Mouse (Mus musculus): ENCODE results near the gene Stmn3. TPM values are rescaled to one million over a fixed set of nuclear protein-coding genes. Genes with fewer than 3 reads are reported as not detected.

Stmn3 gene
- total and polyA plus RNA-seq, 3 experiments = not detected

DNA sequence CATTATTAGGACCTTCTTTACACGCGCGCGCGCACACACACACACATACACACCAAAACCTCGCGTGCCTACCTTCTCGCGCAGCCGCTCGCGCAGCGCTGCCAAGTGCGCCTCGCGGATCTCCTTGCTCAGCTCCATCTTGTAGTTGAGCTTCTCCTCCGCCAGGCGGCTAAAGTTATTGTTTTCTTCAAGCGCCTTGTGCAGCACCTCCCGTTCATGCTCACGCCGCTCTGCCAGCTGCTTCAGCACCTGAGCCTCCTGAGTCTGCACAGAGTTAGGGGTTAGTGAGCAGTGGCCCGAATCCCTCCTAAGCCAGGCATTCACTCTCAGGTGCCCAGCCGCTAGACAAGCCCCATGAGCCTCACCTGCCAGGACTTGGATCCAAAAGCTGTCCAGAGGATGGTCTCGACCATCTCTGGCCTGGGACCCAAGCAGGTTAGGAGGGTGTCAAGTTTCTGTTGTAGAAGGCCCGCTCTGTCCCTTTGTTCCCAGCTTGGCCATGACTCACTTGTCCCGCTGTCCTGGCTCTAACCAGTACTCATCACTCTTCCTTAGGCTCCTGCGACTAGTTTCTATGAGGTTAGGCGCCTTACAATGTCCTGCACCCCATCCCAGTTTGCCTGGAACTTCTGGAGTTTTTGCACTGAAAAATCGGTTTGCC is 7.0 kb downstream of the Stmn3 start:
- Histone ChIP-seq H3K79me2 (ENCODE audit: control insufficient read depth, insufficient read depth, low read length, poor library complexity) (no peaks in the 10 kb centered on the region), H3K36me3 (ENCODE audit: control insufficient read depth in 1 of 2, insufficient read depth in 2 of 2, low read length in 2 of 2) (no peaks in the 10 kb centered on the region), H3K9ac (ENCODE audit: control insufficient read depth, low read depth, low read length, poor library complexity, severe bottlenecking) (no peak overlapping the region), H3K27ac (ENCODE audit: control insufficient read depth, low read depth, low read length) (no peak overlapping the region), H3K4me3 (ENCODE audit: control insufficient read depth in 1 of 2, insufficient read depth in 1 of 2, low read depth in 2 of 2, low read length in 2 of 2) (no peak overlapping the region), H3K27me3 (ENCODE audit: control insufficient read depth in 1 of 2, insufficient read depth in 2 of 2, low read length in 2 of 2) (peaks cover 0 to 2% of the 10 kb centered on the region in 2 experiments; a peak in 1 of 4 replicates), H3K4me1 (ENCODE audit: control insufficient read depth in 1 of 2, insufficient read depth in 2 of 2, low read length in 2 of 2) (no peaks in the 10 kb centered on the region), H3K9me3 (replicated peaks; ENCODE audit: insufficient read depth, low read length) (no peaks in the 10 kb centered on the region)
- TF ChIP-seq MYC (IDR thresholded peaks at IDR 0.05; ENCODE audit: low read depth, low read length) (no peak), MXI1 (IDR thresholded peaks at IDR 0.05; ENCODE audit: low read depth, low read length) (no peak), MEF2A (IDR thresholded peaks at IDR 0.05; ENCODE audit: extremely low read depth, insufficient replicate concordance, low read depth, low read length, poor library complexity, severe bottlenecking) (no peak), JUND (IDR thresholded peaks at IDR 0.05; ENCODE audit: low read depth, low read length) (no peak), CHD1 (IDR thresholded peaks at IDR 0.05; ENCODE audit: low read depth, low read length) (no peak), HCFC1 (IDR thresholded peaks at IDR 0.05; ENCODE audit: low read depth, low read length) (no peak), GATA1 (IDR thresholded peaks at IDR 0.05; ENCODE audit: low read depth, low read length) (no peak), USF2 (IDR thresholded peaks at IDR 0.05; ENCODE audit: borderline replicate concordance in 1 of 2, insufficient read depth in 1 of 2, low read depth in 1 of 2, low read length in 2 of 2) (no peak), TBP (IDR thresholded peaks at IDR 0.05; ENCODE audit: low read depth, low read length) (no peak), USF1 (IDR thresholded peaks at IDR 0.05; ENCODE audit: low read depth, low read length) (no peak), RCOR1 (IDR thresholded peaks at IDR 0.05; ENCODE audit: low read depth, low read length) (no peak), RAD21 (IDR thresholded peaks at IDR 0.05; ENCODE audit: low read depth, low read length) (no peak), ZNF384 (IDR thresholded peaks at IDR 0.05; ENCODE audit: low read depth, low read length) (no peak), ELF1 (IDR thresholded peaks at IDR 0.05; ENCODE audit: low read depth, low read length) (no peak), MAFK (IDR thresholded peaks at IDR 0.05; ENCODE audit: borderline replicate concordance, low read depth, low read length) (no peak), MAZ (IDR thresholded peaks at IDR 0.05; ENCODE audit: low read depth, low read length) (no peak), GABPA (IDR thresholded peaks at IDR 0.05; ENCODE audit: low read depth, low read length) (no peak), TCF12 (IDR thresholded peaks at IDR 0.05; ENCODE audit: low read depth, low read length) (no peak), MAX (IDR thresholded peaks at IDR 0.05; ENCODE audit: low read length) (no peak)
- DNase-seq (ENCODE audit: low read depth, low spot score) = no peak

DNA sequence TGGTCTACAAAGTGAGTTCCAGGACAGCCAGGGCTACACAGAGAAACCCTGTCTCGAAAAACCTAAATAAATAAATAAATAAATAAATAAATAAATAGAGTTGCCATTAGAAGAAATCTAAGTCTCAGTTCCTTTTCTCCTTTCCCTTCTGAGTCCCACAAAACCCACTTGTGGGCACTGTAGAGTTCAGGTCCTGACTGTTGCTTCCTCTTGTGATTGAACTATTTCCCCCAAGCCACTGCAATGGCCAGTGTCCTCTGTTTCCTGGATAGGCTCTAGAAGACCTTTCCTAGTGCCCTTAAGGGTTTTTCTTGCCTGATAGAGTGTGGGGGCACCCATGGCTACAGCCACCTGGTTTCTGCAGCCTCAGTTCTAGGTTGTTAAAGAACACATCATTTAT is 9.4 kb downstream of the Stmn3 start:
- Histone ChIP-seq H3K36me3 (ENCODE audit: control insufficient read depth in 1 of 2, insufficient read depth in 2 of 2, low read length in 2 of 2) (no peaks in the 10 kb centered on the region), H3K79me2 (ENCODE audit: control insufficient read depth, insufficient read depth, low read length, poor library complexity) (no peaks in the 10 kb centered on the region), H3K9ac (ENCODE audit: control insufficient read depth, low read depth, low read length, poor library complexity, severe bottlenecking) (no peak overlapping the region), H3K4me1 (ENCODE audit: control insufficient read depth in 1 of 2, insufficient read depth in 2 of 2, low read length in 2 of 2) (no peaks in the 10 kb centered on the region), H3K9me3 (replicated peaks; ENCODE audit: insufficient read depth, low read length) (no peaks in the 10 kb centered on the region), H3K27me3 (ENCODE audit: control insufficient read depth in 1 of 2, insufficient read depth in 2 of 2, low read length in 2 of 2) (no peaks in the 10 kb centered on the region), H3K27ac (ENCODE audit: control insufficient read depth, low read depth, low read length) (no peak overlapping the region), H3K4me3 (ENCODE audit: control insufficient read depth in 1 of 2, insufficient read depth in 1 of 2, low read depth in 2 of 2, low read length in 2 of 2) (no peak overlapping the region)
- TF ChIP-seq BHLHE40 (IDR thresholded peaks at IDR 0.05; ENCODE audit: borderline replicate concordance, low read depth, low read length) (no peak), CTCF (IDR thresholded peaks at IDR 0.05 in 2 of 3, conservative IDR thresholded peaks at IDR 0.05 in 1 of 3; ENCODE audit: control insufficient read depth in 1 of 3, insufficient read depth in 1 of 3, low read depth in 2 of 3, low read length in 3 of 3, poor library complexity in 1 of 3, severe bottlenecking in 1 of 3) (no peak), CHD2 (IDR thresholded peaks at IDR 0.05; ENCODE audit: low read length) (no peak), ZMIZ1 (IDR thresholded peaks at IDR 0.05; ENCODE audit: low read depth, low read length) (no peak), ZKSCAN1 (IDR thresholded peaks at IDR 0.05; ENCODE audit: low read depth, low read length) (no peak), RAD21 (IDR thresholded peaks at IDR 0.05; ENCODE audit: low read depth, low read length) (no peak), MAZ (IDR thresholded peaks at IDR 0.05; ENCODE audit: low read depth, low read length) (no peak), ETS1 (IDR thresholded peaks at IDR 0.05; ENCODE audit: low read depth, low read length) (no peak), ELF1 (IDR thresholded peaks at IDR 0.05; ENCODE audit: low read depth, low read length) (no peak), MAFK (IDR thresholded peaks at IDR 0.05; ENCODE audit: borderline replicate concordance, low read depth, low read length) (no peak), MYB (IDR thresholded peaks at IDR 0.05; ENCODE audit: low read depth, low read length) (no peak), MAX (IDR thresholded peaks at IDR 0.05; ENCODE audit: low read length) (no peak), POLR2AphosphoS5 (IDR thresholded peaks at IDR 0.05; ENCODE audit: borderline replicate concordance, low read depth, low read length) (no peak), POLR2A (IDR thresholded peaks at IDR 0.05; ENCODE audit: control insufficient read depth in 1 of 2, insufficient read depth in 1 of 2, low read depth in 1 of 2, low read length in 2 of 2, poor library complexity in 1 of 2) (no peak), ZC3H11A (IDR thresholded peaks at IDR 0.05; ENCODE audit: low read depth, low read length) (no peak)
- no peak for DNase-seq (ENCODE audit: low read depth, low spot score)

Data from MEL (cell line).